Mouse (Mus musculus) embryonic facial prominence, embryonic 11.5 days (tissue): ENCODE results near the gene Prkaa1. TPM values are rescaled to one million over a fixed set of nuclear protein-coding genes. Genes with fewer than 3 reads are reported as not detected.
"Not testable (repeated sequence)": the region's sequence is repeated elsewhere in the genome, so short reads cannot be mapped to it uniquely, and the experiment has no call there.

Experiments
- ATAC-seq: fragments of 200-750 bp; cut with Nextera tagmentation; replicated peaks from 2 replicates; pipeline ENCODE4 v1.8.0; 2017; ENCODE audit warnings: low read depth; ENCODE audit not compliant: insufficient number of reproducible peaks, low FRiP score, low TSS enrichment
- DNase-seq: peaks from one replicate; pipeline ENCODE4 v3.0.0-alpha.2; 2015; ENCODE audit warnings: low spot score
- H3K27ac ChIP-seq: fragments of 300-500 bp; sonication (generic); replicated peaks from 2 replicates; pipeline ENCODE4 v1.5.1; 2014; ENCODE audit warnings: mild to moderate bottlenecking, low read depth, low read length, control low read depth
- H3K27me3 ChIP-seq: fragments of 300-500 bp; sonication (generic); 2 replicates; pipeline ENCODE4 v1.6.1; 2014; ENCODE audit warnings: mild to moderate bottlenecking, low read length, moderate library complexity, mixed read lengths; ENCODE audit not compliant: control insufficient read depth, insufficient read depth
- H3K36me3 ChIP-seq: fragments of 300-500 bp; sonication (generic); replicated peaks from 2 replicates; pipeline ENCODE4 v1.6.1; 2014; ENCODE audit warnings: low read depth, mild to moderate bottlenecking, low read length, moderate library complexity, mixed read lengths; ENCODE audit not compliant: control insufficient read depth, insufficient read depth
- H3K4me1 ChIP-seq: fragments of 300-500 bp; sonication (generic); 2 replicates; pipeline ENCODE4 v1.6.1; 2014; ENCODE audit warnings: low read length, mixed read lengths; ENCODE audit not compliant: control insufficient read depth, insufficient read depth
- H3K4me2 ChIP-seq: fragments of 300-500 bp; sonication (generic); 2 replicates; pipeline ENCODE4 v1.6.1; 2014; ENCODE audit warnings: low read depth, mild to moderate bottlenecking, control low read depth, low read length, moderate library complexity
- H3K4me3 ChIP-seq: fragments of 300-500 bp; sonication (generic); 2 replicates; pipeline ENCODE4 v1.5.1; 2014; ENCODE audit warnings: low read depth, low read length, control low read depth
- H3K9ac ChIP-seq: fragments of 300-500 bp; sonication (generic); replicated peaks from 2 replicates; pipeline ENCODE4 v1.6.1; 2014; ENCODE audit warnings: mild to moderate bottlenecking, control low read depth, low read length
- H3K9me3 ChIP-seq: fragments of 300-500 bp; sonication (generic); replicated peaks from 2 replicates; pipeline ENCODE4 v1.6.1; 2016; ENCODE audit warnings: mild to moderate bottlenecking, low read length, inconsistent platforms, mixed read lengths; ENCODE audit not compliant: control insufficient read depth
- WGBS: fragments of 180-500 bp; shearing (Covaris S2); extraction: QIAGEN DNeasy Blood & Tissue Kit; methylation state at CpG from one replicate; pipeline ENCODE4 v1.1.7; 2014; 5-methylcytosine and 5-hydroxymethylcytosine counted together
- polyA plus RNA-seq: library from polyadenylated mRNA; unstranded; fragments of >200 nt; fragmentation: Nextera tagmentation; extraction: Ambion mirVana; gene quantifications from 2 replicates; pipeline ENCODE4 v1.2.1, GENCODE M21; 2014

Prkaa1 gene
- polyA plus RNA-seq, 1 experiment from 2014 or later = 21.9 TPM

DNA sequence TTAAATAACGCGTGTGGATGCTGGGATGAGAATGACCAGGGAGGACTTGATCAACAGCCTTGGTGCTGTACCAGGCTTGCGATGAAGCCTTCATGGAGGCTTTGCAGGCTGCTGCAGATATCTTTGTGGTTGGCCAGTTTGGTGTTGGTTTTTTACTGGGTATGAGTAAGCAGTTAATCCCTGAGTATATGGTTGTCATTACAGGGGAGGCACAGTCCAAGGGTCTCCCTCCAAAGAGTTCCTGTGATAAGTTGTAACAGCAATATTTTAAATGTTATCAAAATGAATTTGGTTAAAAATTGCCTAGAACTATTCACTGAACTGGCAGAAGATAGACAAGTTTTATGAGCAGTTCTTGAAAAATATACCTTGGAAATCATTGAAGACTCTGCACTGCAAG is 65.5 kb downstream of the Prkaa1 start:
- 0 out of 2 replicates have a peak, but pooled peaks cover 2% of the 10 kb centered on the region for H3K36me3 ChIP-seq
- no peaks in the 10 kb centered on the region for H3K4me1 ChIP-seq
- no peak for ATAC-seq
- no peak overlapping the region for H3K4me2 ChIP-seq
- H3K27me3 ChIP-seq = no peaks in the 10 kb centered on the region
- no peak overlapping the region for H3K9ac ChIP-seq
- H3K27ac ChIP-seq = no peak overlapping the region
- H3K9me3 ChIP-seq = no peaks in the 10 kb centered on the region
- WGBS = 95% methylated on average over 3 of the region's 3 CpGs
- no peak overlapping the region for H3K4me3 ChIP-seq
- DNase-seq = no peak

- Histone ChIP-seq H3K4me1 (no peaks in the 10 kb centered on the region), H3K36me3 (no peaks in the 10 kb centered on the region), H3K27me3 (no peaks in the 10 kb centered on the region), H3K9me3 (no peaks in the 10 kb centered on the region), H3K27ac (no peak overlapping the region), H3K9ac (no peak overlapping the region), H3K4me3 (no peak overlapping the region), H3K4me2 (no peak overlapping the region)
- ATAC-seq (no peak), DNase-seq (no peak)
- WGBS = 92% methylated on average over 6 of the region's 6 CpGs
These were observed 76.8 kb downstream of the Prkaa1 start for GRCm38 (mm10) chr15:5220491-5220890.

DNA sequence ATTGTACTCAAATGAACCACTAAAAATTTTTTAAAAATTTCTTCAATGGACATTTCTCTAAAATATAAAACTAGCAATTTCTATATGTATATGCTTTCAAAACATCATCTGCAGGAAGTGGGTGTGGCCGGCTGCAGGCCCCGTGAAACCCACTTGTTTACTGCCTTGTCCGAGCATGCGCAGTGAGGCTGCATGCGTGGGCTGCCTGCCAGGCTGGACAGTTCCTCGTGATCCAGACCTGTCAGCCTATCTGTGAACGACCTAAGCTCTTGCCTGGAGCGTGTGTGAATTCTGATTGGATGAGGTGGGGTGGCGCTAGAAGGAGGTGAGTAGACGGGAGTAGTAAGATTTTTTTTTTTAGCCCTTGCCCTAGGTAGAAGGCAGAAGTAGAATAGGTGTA is 87.1 kb downstream of the Prkaa1 start:
- not testable (repeated sequence) for H3K4me1 ChIP-seq, H3K27ac ChIP-seq, DNase-seq, ATAC-seq, H3K9me3 ChIP-seq, H3K4me3 ChIP-seq, H3K36me3 ChIP-seq, H3K27me3 ChIP-seq, H3K9ac ChIP-seq, H3K4me2 ChIP-seq
- WGBS = 81% methylated on average over 10 of the region's 10 CpGs

Other genes with a start within 250 kb of the Prkaa1 start
- gene Mroh2b, start 245.1 kb upstream of the Prkaa1 start, polyA plus RNA-seq = not detected in 2 replicates
- gene C7, start 80.1 kb upstream of the Prkaa1 start, polyA plus RNA-seq = 0.15 and 0.18 TPM in 2 replicates
- 1.1 and 1.3 TPM in 2 replicates for gene Card6, start 35.3 kb upstream of the Prkaa1 start, polyA plus RNA-seq
- gene Rpl37, start 27.2 kb upstream of the Prkaa1 start, polyA plus RNA-seq = 561 and 580 TPM in 2 replicates
- 50.7 and 53.9 TPM in 2 replicates for gene Ttc33, start 41.7 kb downstream of the Prkaa1 start, polyA plus RNA-seq
- 1.5 TPM in 2 replicates for gene Ptger4, start 100.3 kb downstream of the Prkaa1 start, polyA plus RNA-seq